Mouse (Mus musculus) Patski (cell line): ENCODE results near the gene Prmt7. TPM values are rescaled to one million over a fixed set of nuclear protein-coding genes. Genes with fewer than 3 reads are reported as not detected.

Experiments used
- ATAC-seq: fragments of 100-300 bp; one replicate; pipeline ENCODE4 v1.8.0; 2021
- CTCF ChIA-PET: fragments of 350-600 bp; sonication (Branson Sonifier 250); formaldehyde crosslinking; loops from one replicate; lab custom pipeline; 2022; ENCODE audit warnings: inconsistent platforms; lab: Charles Lee
- POLR2A ChIA-PET: fragments of 350-600 bp; sonication (Branson Sonifier 250); formaldehyde crosslinking; loops from one replicate; lab custom pipeline; 2022; ENCODE audit warnings: antibody characterized with exemption, inconsistent platforms; lab: Charles Lee
- DNase-seq: peaks from one replicate; pipeline ENCODE4 v3.0.0-alpha.2; 2011; ENCODE audit warnings: low read depth, low spot score
- H3K27me3 ChIP-seq: fragments of 371-371 bp; one replicate; pipeline ENCODE4 v1.5.1; 2021
- CTCF ChIP-seq: fragments of 100-300 bp; IDR thresholded peaks from one replicate; pipeline ENCODE4 v1.5.1; 2021
- in situ Hi-C: fragments of 300-500 bp; cut with MboI; formaldehyde crosslinking; loops from 3 replicates; pipeline ENCODE4 v1.11.1; 2018; ENCODE audit warnings: low pct_unique_long_range_greater_than_20kb, mixed read lengths
- polyA plus RNA-seq: library from polyadenylated mRNA; unstranded; gene quantifications from one replicate; pipeline ENCODE4 v1.2.3, GENCODE M21; 2021

Gene Prmt7
- polyA plus RNA-seq, 1 experiment from 2014 or later = 26.1 TPM

- ATAC-seq (no peak), DNase-seq (no peak)
- ChIA-PET POLR2A (interaction anchor here (1.2 to 1.5 kb wide), 3 partner anchors 11 to 103 kb away, joined by 3 to 5 read pairs (median 4); no protein-coding TSS in a partner anchor), CTCF (interaction anchor here (0.9 to 2.1 kb wide), 2 partner anchors 11 to 15 kb away, joined by 4 to 9 read pairs; no protein-coding TSS in a partner anchor)
- in situ Hi-C loops = loop anchor here (5.0 kb wide), 1 partner anchor 191 kb away; no protein-coding TSS in a partner anchor
- no peak for TF ChIP-seq CTCF
- no peaks in the 10 kb centered on the region for H3K27me3 ChIP-seq
Observed at GRCm38 (mm10) chr8:106211421-106211820, 685 bp downstream of the Prmt7 start.

GRCm38 (mm10) chr8:106213959-106214358, 3.2 kb downstream of the Prmt7 start:
- ChIA-PET CTCF (interaction anchor here (0.7 kb wide), 1 partner anchor 682 kb away, joined by 3 read pairs; no protein-coding TSS in a partner anchor), POLR2A (interaction anchor here (0.6 kb wide), 1 partner anchor 85 kb away, joined by 4 read pairs; no protein-coding TSS in a partner anchor)
- DNase-seq (no peak), ATAC-seq (no peak)
- TF ChIP-seq CTCF = no peak
- in situ Hi-C loops = loop anchor here (5.0 kb wide), 1 partner anchor 188 kb away; no protein-coding TSS in a partner anchor
- no peaks in the 10 kb centered on the region for H3K27me3 ChIP-seq

- ChIA-PET POLR2A (interaction anchor here (0.7 kb wide), 1 partner anchor 9 kb away, joined by 3 read pairs; no protein-coding TSS in a partner anchor), CTCF (interaction anchor here (0.8 to 1.3 kb wide), 2 partner anchors 9 to 54 kb away, joined by 3 read pairs; partner anchors contain the start of genes Prmt7 and Slc7a6os)
- in situ Hi-C loops = no loop called here
- no peak for TF ChIP-seq CTCF
- ATAC-seq (no peak), DNase-seq (no peak)
- H3K27me3 ChIP-seq = no peaks in the 10 kb centered on the region
Observed at GRCm38 (mm10) chr8:106219620-106220019, 8.9 kb downstream of the Prmt7 start.

- H3K27me3 ChIP-seq = no peaks in the 10 kb centered on the region
- ChIA-PET CTCF (interaction anchor here (0.7 to 2.9 kb wide), 6 partner anchors 12 to 177 kb away, joined by 3 to 9 read pairs (median 4); partner anchors contain the start of genes Prmt7 and Slc7a6os), POLR2A (no interaction called here)
- peak; percentile 73 for TF ChIP-seq CTCF
- ATAC-seq (no peak), DNase-seq (no peak)
- in situ Hi-C loops = no loop called here
Observed at GRCm38 (mm10) chr8:106226589-106226988, 15.9 kb downstream of the Prmt7 start.

GRCm38 (mm10) chr8:106231536-106231935, 20.8 kb downstream of the Prmt7 start:
- H3K27me3 ChIP-seq = no peaks in the 10 kb centered on the region
- POLR2A ChIA-PET = no interaction called here
- no peak for ATAC-seq
- no peak for TF ChIP-seq CTCF
- in situ Hi-C loops = no loop called here
- no peak for DNase-seq
- CTCF ChIA-PET = no interaction called here

GRCm38 (mm10) chr8:106232751-106233150, 22.0 kb downstream of the Prmt7 start:
- in situ Hi-C loops = no loop called here
- H3K27me3 ChIP-seq = no peaks in the 10 kb centered on the region
- ATAC-seq = no peak
- TF ChIP-seq CTCF = no peak
- ChIA-PET CTCF (interaction anchor here (0.9 to 1.0 kb wide), 2 partner anchors 66 to 91 kb away, joined by 3 read pairs; no protein-coding TSS in a partner anchor), POLR2A (no interaction called here)
- no peak for DNase-seq

GRCm38 (mm10) chr8:106234567-106235261, 24.0 kb downstream of the Prmt7 start:
- H3K27me3 ChIP-seq = no peaks in the 10 kb centered on the region
- CTCF ChIA-PET = no interaction called here
- TF ChIP-seq CTCF = no peak
- POLR2A ChIA-PET = no interaction called here
- in situ Hi-C loops = no loop called here
- DNase-seq = no peak
- no peak for ATAC-seq

- ATAC-seq = no peak
- ChIA-PET POLR2A (no interaction called here), CTCF (no interaction called here)
- no peaks in the 10 kb centered on the region for H3K27me3 ChIP-seq
- no peak for DNase-seq
- no peak for TF ChIP-seq CTCF
- in situ Hi-C loops = no loop called here
Observed at GRCm38 (mm10) chr8:106237106-106237505, 26.4 kb downstream of the Prmt7 start.

GRCm38 (mm10) chr8:106250186-106250585, 39.5 kb downstream of the Prmt7 start:
- DNase-seq (no peak), ATAC-seq (no peak)
- TF ChIP-seq CTCF = no peak
- no peaks in the 10 kb centered on the region for H3K27me3 ChIP-seq
- in situ Hi-C loops = no loop called here
- ChIA-PET CTCF (no interaction called here), POLR2A (no interaction called here)

- no peak for TF ChIP-seq CTCF
- ATAC-seq (no peak), DNase-seq (no peak)
- in situ Hi-C loops = no loop called here
- CTCF ChIA-PET = interaction anchor here (1.9 kb wide), 1 partner anchor 18 kb away, joined by 7 read pairs; no protein-coding TSS in a partner anchor
- POLR2A ChIA-PET = interaction anchor here (0.6 kb wide), 1 partner anchor 28 kb away, joined by 3 read pairs; no protein-coding TSS in a partner anchor
- no peaks in the 10 kb centered on the region for H3K27me3 ChIP-seq
Observed at GRCm38 (mm10) chr8:106258169-106258568, 47.4 kb downstream of the Prmt7 start.
